Mouse (Mus musculus) kidney, embryonic 15.5 days (tissue): ENCODE measurements around the gene Rbm28. TPM values are rescaled to one million over a fixed set of nuclear protein-coding genes. Genes with fewer than 3 reads are reported as not detected.

Experiments used
- ATAC-seq: fragments of 200-750 bp; cut with Nextera tagmentation; replicated peaks from 2 replicates; pipeline ENCODE4 v1.8.0; 2017; ENCODE audit warnings: moderate TSS enrichment; ENCODE audit not compliant: low FRiP score
- H3K27ac ChIP-seq: fragments of 300-500 bp; sonication (generic); 2 replicates; pipeline ENCODE4 v1.5.1; 2015; ENCODE audit warnings: mild to moderate bottlenecking, inconsistent platforms
- H3K27me3 ChIP-seq: fragments of 300-500 bp; sonication (generic); 2 replicates; pipeline ENCODE4 v1.6.1; 2015; ENCODE audit warnings: inconsistent platforms
- H3K36me3 ChIP-seq: fragments of 300-500 bp; sonication (generic); 2 replicates; pipeline ENCODE4 v1.6.1; 2015; ENCODE audit warnings: inconsistent platforms
- H3K4me1 ChIP-seq: fragments of 300-500 bp; sonication (generic); 2 replicates; pipeline ENCODE4 v1.6.1; 2015; ENCODE audit warnings: inconsistent platforms
- H3K4me2 ChIP-seq: fragments of 300-500 bp; sonication (generic); 2 replicates; pipeline ENCODE4 v1.6.1; 2015; ENCODE audit warnings: moderate library complexity, mild to moderate bottlenecking, inconsistent platforms
- H3K4me3 ChIP-seq: fragments of 300-500 bp; sonication (generic); replicated peaks from 2 replicates; pipeline ENCODE4 v1.5.1; 2015; ENCODE audit warnings: mild to moderate bottlenecking, inconsistent platforms
- H3K9ac ChIP-seq: fragments of 300-500 bp; sonication (generic); 2 replicates; pipeline ENCODE4 v1.6.1; 2015; ENCODE audit warnings: mild to moderate bottlenecking, inconsistent platforms
- H3K9me3 ChIP-seq: fragments of 300-500 bp; sonication (generic); replicated peaks from 2 replicates; pipeline ENCODE4 v1.6.1; 2016; ENCODE audit warnings: inconsistent platforms
- WGBS: fragments of 180-500 bp; shearing (Covaris S2); methylation state at CpG from one replicate; pipeline ENCODE4 v1.1.7; 2015; ENCODE audit warnings: mixed read lengths; 5-methylcytosine and 5-hydroxymethylcytosine counted together
- polyA plus RNA-seq: library from polyadenylated mRNA; unstranded; fragments of >200 nt; fragmentation: Nextera tagmentation; extraction: Ambion mirVana; gene quantifications from 2 replicates; pipeline ENCODE4 v1.2.1, GENCODE M21; 2015

Gene Rbm28
- polyA plus RNA-seq, 1 experiment from 2014 or later = 48.8 TPM

DNA sequence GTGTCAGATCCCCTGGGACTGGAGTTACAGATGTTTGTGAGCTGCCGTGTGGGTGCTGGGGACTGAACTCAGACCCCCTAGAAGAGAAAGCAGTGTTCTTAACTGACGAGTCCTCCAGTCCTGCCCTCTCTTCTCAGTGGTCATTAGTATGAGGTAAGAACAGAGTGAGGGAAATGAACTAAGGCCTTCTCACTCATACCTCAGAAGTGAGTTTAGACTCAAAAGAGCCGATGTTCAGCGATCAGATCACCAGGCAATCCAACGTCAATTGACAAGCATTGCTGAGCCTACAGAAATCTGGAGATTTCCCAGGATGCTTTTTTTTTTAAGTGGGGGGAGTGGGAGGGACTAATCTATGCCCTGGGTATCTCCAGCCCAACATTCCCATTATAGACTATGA lies 8.5 kb downstream of the Rbm28 start:
- ATAC-seq = no peak
- H3K36me3 ChIP-seq = peaks cover 86% of the 10 kb centered on the region
- no peak overlapping the region for H3K9ac ChIP-seq
- 92% methylated on average over 5 of the region's 5 CpGs for WGBS
- H3K4me1 ChIP-seq = no peaks in the 10 kb centered on the region
- no peaks in the 10 kb centered on the region for H3K27me3 ChIP-seq
- no peak overlapping the region for H3K4me3 ChIP-seq
- no peak overlapping the region for H3K4me2 ChIP-seq
- no peaks in the 10 kb centered on the region for H3K9me3 ChIP-seq
- H3K27ac ChIP-seq = no peak overlapping the region

- Histone ChIP-seq H3K36me3 (peaks cover 51% of the 10 kb centered on the region), H3K27ac (no peak overlapping the region), H3K9ac (no peak overlapping the region), H3K9me3 (no peaks in the 10 kb centered on the region), H3K4me3 (no peak overlapping the region), H3K27me3 (no peaks in the 10 kb centered on the region), H3K4me2 (no peak overlapping the region), H3K4me1 (peaks cover 27% of the 10 kb centered on the region)
- 80% methylated on average over 1 of the region's 1 CpGs for WGBS
- no peak for ATAC-seq
Observed at GRCm38 (mm10) chr6:29150001-29150400, 14.8 kb downstream of the Rbm28 start.

DNA sequence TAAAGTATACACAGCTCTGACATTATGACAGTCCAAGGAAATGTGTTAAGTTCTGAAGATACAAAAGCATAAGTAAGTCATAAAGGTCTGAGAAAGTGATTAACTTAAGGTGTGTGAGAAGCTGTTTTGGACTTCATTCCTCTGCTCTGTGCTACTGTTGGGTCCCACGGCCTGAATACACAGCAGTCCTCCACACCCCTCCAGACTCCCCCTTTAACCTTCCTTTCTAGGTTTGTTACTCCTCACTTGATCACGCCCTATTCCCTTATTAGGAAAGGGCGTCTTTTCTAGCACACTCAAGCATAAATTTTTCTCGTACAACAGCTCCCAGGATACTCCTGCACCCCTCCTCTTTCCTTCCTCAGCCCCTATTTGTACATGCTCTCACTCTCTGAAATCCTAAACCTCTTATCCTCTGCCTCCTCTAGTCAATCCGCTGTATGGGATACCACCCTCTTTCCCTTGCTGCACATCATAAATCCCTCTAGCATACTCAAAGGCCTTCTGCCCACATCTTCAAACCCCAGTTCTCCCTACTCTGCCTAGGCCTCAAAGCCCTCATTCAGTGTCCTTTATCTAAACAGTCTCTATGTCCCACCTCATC lies 17.3 kb downstream of the Rbm28 start:
- Histone ChIP-seq H3K9ac (no peak overlapping the region), H3K4me3 (no peak overlapping the region), H3K36me3 (peaks cover 36% of the 10 kb centered on the region), H3K9me3 (no peaks in the 10 kb centered on the region), H3K4me1 (peaks cover 35% of the 10 kb centered on the region), H3K4me2 (no peak overlapping the region), H3K27ac (peak overlapping the region; percentile 93), H3K27me3 (no peaks in the 10 kb centered on the region)
- WGBS = 33% methylated on average over 5 of the region's 5 CpGs
- ATAC-seq = peak; percentile 50

DNA sequence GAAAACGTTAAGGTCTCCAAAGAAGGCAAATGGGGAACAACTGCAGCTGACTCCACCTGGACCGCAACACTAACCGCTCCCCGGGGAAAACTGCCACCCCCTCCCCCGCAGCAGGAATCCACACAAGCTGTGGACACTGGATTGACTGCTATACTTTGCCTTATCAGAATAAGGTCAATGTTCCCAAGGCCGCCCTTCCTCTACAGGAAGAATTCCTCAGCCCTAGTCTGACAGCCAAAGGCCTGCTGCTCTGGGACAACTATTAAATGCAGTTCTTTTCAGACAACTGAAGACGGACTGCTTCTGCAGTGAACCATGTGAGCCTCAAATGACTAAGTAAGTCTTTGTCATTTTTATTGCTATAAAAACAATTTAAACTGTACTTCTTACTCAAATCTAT lies 18.2 kb downstream of the Rbm28 start:
- H3K4me2 ChIP-seq = peak overlapping the region; percentile 47; the same call in 1 of the 2 replicates

DNA sequence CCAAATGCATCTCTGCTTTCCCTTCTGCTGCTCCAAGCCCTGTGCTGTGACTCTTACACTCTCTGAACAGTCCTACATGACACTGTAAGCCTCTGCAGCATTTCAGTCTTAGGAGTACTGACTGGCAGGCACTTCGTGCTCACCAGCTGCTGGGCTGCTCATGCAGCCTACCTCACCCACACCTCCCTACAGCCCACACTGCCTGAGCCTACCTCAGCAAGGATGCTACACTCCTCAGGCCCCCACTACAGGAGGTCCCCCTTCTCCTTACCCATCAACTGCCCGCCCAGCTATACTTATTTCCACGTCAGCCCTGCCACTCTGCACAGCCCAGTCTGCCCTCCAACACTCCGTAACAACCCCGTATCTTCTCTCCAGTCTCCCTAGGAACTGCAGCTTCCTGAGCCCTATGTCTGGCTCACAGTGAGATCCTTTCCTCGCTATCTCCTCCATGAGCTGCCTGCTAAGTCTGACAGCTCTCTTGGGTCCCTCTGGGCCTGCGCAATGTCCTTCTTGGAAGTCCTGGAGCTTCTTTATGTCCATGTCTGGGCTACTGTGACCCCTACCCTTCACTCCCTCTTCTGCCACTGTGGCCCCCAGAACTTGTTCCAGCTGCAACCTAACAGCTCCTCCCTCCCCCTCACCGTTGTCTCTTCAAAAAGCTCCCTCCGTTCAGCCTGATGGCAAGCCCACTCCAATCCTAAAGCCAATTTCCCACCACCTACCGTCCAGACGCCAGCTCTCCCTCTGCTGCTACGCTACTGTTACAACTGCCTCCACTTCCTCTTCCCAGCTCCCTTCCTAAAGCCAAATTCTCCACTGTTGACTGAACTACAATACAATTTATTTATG lies 19.1 kb downstream of the Rbm28 start:
- peak; percentile 44 for ATAC-seq
- Histone ChIP-seq H3K27me3 (no peaks in the 10 kb centered on the region), H3K9me3 (no peaks in the 10 kb centered on the region), H3K9ac (0 out of 2 replicates have a peak overlapping the region, but pooled peaks have one; percentile 14), H3K36me3 (peaks cover 36% of the 10 kb centered on the region), H3K4me3 (peak overlapping the region; percentile 18), H3K4me2 (peak overlapping the region; percentile 47), H3K27ac (peak overlapping the region; percentile 93), H3K4me1 (peaks cover 35% of the 10 kb centered on the region)
- WGBS = 26% methylated on average over 12 of the region's 12 CpGs

More for the DNA sequence above, 18.2 kb downstream of the Rbm28 start:
- 21% methylated on average over 7 of the region's 7 CpGs for WGBS
- Histone ChIP-seq H3K9ac (no peak overlapping the region), H3K36me3 (peaks cover 33% of the 10 kb centered on the region), H3K4me3 (no peak overlapping the region), H3K27me3 (no peaks in the 10 kb centered on the region), H3K27ac (peak overlapping the region; percentile 93), H3K9me3 (no peaks in the 10 kb centered on the region), H3K4me1 (peaks cover 35% of the 10 kb centered on the region)
- ATAC-seq = peak; percentile 71

DNA sequence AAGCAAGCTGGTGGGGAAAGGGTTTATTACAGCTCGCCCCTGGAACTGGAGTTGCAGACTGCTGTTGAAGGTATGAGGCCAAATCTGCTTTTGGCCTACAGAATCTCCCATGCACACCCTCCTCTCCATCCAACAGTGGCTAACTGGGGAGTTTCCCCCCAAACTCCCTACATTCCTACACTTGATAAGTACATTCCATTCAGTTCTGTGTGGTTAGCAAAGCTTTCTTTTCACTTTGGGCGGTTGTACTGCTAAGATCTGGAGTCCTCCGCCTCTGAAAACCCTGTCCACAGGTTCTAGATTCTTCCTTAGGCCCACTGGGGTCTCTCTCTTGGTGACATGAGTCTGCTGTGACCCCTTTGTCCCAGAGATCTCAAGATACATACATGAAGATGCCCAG lies 19.8 kb downstream of the Rbm28 start:
- Histone ChIP-seq H3K27ac (peak overlapping the region; percentile 93), H3K27me3 (no peaks in the 10 kb centered on the region), H3K36me3 (peaks cover 38% of the 10 kb centered on the region), H3K4me3 (peak overlapping the region; percentile 18), H3K4me2 (peak overlapping the region; percentile 47), H3K9ac (no peak overlapping the region), H3K9me3 (no peaks in the 10 kb centered on the region), H3K4me1 (peaks cover 35% of the 10 kb centered on the region)
- WGBS = 71% methylated on average over 3 of the region's 3 CpGs
- ATAC-seq = no peak

DNA sequence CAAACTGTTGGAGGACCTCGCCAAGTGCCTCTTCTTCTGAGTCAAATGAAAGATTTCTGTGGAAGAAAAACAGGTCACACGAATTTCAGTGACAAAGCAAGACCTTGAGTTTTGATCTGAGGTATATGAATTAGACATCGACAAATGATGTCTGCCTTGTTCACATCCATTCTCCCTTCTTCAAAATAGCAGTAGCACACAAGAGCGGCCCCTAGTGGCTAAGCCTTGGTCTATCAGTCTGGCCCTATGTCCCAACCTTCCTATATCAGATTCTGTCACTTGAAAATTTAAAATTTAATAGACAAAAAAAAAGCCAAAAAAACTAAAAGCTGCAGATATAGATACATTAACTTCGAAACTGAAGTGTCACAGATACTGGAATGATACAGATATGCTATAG lies 21.2 kb downstream of the Rbm28 start:
- no peak overlapping the region for H3K27ac ChIP-seq
- 47% methylated on average over 5 of the region's 5 CpGs for WGBS
- no peaks in the 10 kb centered on the region for H3K27me3 ChIP-seq
- no peak overlapping the region for H3K9ac ChIP-seq
- H3K36me3 ChIP-seq = peaks cover 35% of the 10 kb centered on the region
- H3K9me3 ChIP-seq = no peaks in the 10 kb centered on the region
- ATAC-seq = no peak
- peaks cover 35% of the 10 kb centered on the region for H3K4me1 ChIP-seq
- H3K4me3 ChIP-seq = no peak overlapping the region
- no peak overlapping the region for H3K4me2 ChIP-seq

DNA sequence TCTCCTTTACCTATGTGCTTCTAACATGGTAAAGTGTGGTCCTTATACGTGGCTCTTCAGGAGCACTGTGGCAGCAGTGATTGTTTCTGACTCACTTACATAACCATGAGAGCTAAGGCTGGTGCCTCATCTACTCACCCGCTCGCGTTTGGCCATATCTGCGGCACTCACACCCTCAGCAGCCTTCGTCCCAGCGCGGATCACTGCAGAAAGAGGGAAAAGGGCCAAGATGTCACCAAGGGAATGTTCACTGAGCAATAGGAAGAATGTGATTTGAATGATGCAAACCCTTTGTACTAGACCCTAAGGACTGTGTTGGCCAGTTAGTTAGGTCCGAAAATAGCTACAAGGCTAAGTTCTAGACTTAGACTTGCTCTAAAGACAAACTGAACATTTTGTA lies 27.4 kb downstream of the Rbm28 start:
- H3K36me3 ChIP-seq = peaks cover 85% of the 10 kb centered on the region
- ATAC-seq = no peak
- 98% methylated on average over 9 of the region's 9 CpGs for WGBS

DNA sequence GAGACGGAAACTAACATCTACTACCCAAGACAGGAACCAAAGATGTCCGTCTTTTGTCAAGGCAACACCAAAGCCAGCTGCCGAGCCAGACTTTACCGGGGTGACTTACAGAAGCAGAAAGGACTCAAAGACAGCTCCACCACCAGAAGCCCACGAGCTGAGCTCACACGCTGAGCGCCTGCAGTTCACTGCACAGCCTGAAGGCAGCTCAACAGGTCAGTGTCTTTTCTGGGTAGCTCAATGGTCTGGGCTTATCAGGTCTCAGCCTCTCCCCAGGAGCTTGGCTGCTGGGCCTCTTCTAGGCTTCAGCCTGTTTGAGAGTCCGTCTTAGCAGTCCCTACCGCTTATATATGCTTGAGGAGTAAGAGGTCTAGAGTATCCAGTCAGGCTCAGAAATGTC lies 31.7 kb downstream of the Rbm28 start:
- WGBS = 91% methylated on average over 9 of the region's 9 CpGs
- H3K27me3 ChIP-seq = no peaks in the 10 kb centered on the region
- no peak for ATAC-seq
- H3K4me1 ChIP-seq = no peaks in the 10 kb centered on the region
- H3K4me3 ChIP-seq = no peak overlapping the region
- no peak overlapping the region for H3K27ac ChIP-seq
- H3K9me3 ChIP-seq = no peaks in the 10 kb centered on the region
- H3K4me2 ChIP-seq = no peak overlapping the region
- no peak overlapping the region for H3K9ac ChIP-seq
- peaks cover 97% of the 10 kb centered on the region for H3K36me3 ChIP-seq

More for the DNA sequence above, 27.4 kb downstream of the Rbm28 start:
- Histone ChIP-seq H3K27me3 (no peaks in the 10 kb centered on the region), H3K4me2 (no peak overlapping the region), H3K27ac (no peak overlapping the region), H3K9ac (no peak overlapping the region), H3K9me3 (no peaks in the 10 kb centered on the region), H3K4me3 (no peak overlapping the region), H3K4me1 (no peaks in the 10 kb centered on the region)

DNA sequence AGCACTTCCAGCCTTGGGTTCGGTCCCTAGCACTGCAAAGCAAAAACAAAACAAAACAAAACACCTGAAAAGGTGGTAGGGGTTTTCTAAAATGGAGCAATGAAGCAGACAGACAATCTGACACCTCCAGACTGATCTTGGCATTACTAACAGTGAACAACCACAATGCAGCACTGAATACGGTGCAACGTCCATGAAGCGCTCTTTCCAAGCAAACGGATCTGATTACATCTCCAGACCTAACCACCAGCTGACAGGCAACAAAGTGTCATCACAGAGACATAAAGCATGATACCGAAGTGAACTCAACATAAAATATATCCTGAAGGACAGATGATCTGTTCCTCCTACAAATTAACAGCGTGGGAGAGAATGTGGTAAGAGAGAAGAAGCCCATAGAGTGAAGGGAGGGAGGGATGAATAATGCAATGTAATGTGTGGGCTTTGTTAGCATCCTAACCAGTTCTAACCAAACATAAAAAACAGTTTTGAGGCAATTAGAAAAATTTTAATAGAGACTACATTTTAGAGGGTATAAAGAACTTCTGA lies 37.9 kb downstream of the Rbm28 start:
- no peaks in the 10 kb centered on the region for H3K9me3 ChIP-seq
- ATAC-seq = 0 out of 2 replicates have a peak, but pooled peaks have one; percentile 58
- H3K27ac ChIP-seq = no peak overlapping the region
- H3K36me3 ChIP-seq = peaks cover 85% of the 10 kb centered on the region
- H3K4me1 ChIP-seq = peaks cover 3% of the 10 kb centered on the region; the same call in 1 of the 2 replicates
- no peak overlapping the region for H3K9ac ChIP-seq
- 51% methylated on average over 7 of the region's 7 CpGs for WGBS
- no peaks in the 10 kb centered on the region for H3K27me3 ChIP-seq
- no peak overlapping the region for H3K4me2 ChIP-seq
- no peak overlapping the region for H3K4me3 ChIP-seq

GRCm38 (mm10) chr6:29119990-29120389 lies 44.8 kb downstream of the Rbm28 start:
- Histone ChIP-seq H3K4me1 (no peaks in the 10 kb centered on the region), H3K9ac (no peak overlapping the region), H3K27ac (no peak overlapping the region), H3K36me3 (peaks cover 18% of the 10 kb centered on the region), H3K4me3 (no peak overlapping the region), H3K4me2 (no peak overlapping the region), H3K27me3 (no peaks in the 10 kb centered on the region), H3K9me3 (no peaks in the 10 kb centered on the region)
- ATAC-seq = no peak
- WGBS = 90% methylated on average over 13 of the region's 13 CpGs

DNA sequence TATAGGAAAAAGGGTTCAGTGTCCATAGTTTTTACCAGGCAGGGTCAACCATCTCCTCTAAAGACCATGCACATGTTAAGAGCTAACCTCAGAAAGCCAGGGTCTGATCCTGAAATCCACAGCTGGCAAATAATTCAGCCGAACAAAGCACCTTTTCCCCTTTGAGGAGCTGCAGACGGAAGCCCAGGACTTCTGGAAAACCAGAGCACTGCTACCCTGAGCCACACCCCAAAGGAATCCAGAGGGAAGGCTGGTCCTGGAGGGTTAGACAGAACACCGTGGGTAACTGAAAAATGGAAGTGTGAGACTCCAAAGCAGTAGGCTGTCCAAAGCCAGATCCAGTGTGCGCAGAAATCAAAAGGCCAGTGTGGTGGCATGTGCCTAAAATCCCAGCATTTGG lies 45.8 kb downstream of the Rbm28 start:
- Histone ChIP-seq H3K4me3 (no peak overlapping the region), H3K27ac (no peak overlapping the region), H3K27me3 (no peaks in the 10 kb centered on the region), H3K4me2 (no peak overlapping the region), H3K9me3 (no peaks in the 10 kb centered on the region), H3K4me1 (no peaks in the 10 kb centered on the region), H3K36me3 (peaks cover 9% of the 10 kb centered on the region), H3K9ac (no peak overlapping the region)
- no peak for ATAC-seq
- 75% methylated on average over 4 of the region's 4 CpGs for WGBS
